Mouse (Mus musculus) intestine, embryonic 14.5 days (tissue): ENCODE measurements around the gene Sema6d. TPM values are rescaled to one million over a fixed set of nuclear protein-coding genes. Genes with fewer than 3 reads are reported as not detected.

Experiments
- ATAC-seq: fragments of 200-750 bp; cut with Nextera tagmentation; replicated peaks from 2 replicates; pipeline ENCODE4 v1.8.0; 2017; ENCODE audit warnings: low read depth, moderate number of reproducible peaks, moderate TSS enrichment, moderate library complexity; ENCODE audit not compliant: low FRiP score, low TSS enrichment
- DNase-seq: peaks from one replicate; pipeline ENCODE4 v3.0.0-alpha.2; 2018; ENCODE audit warnings: low spot score
- H3K27ac ChIP-seq: fragments of 300-500 bp; sonication (generic); 2 replicates; pipeline ENCODE4 v1.5.1; 2014; ENCODE audit warnings: low read depth, mild to moderate bottlenecking, control low read depth
- H3K27me3 ChIP-seq: fragments of 300-500 bp; sonication (generic); replicated peaks from 2 replicates; pipeline ENCODE4 v1.6.1; 2014; ENCODE audit warnings: low read length, control low read depth; ENCODE audit not compliant: control insufficient read depth, insufficient read depth
- H3K36me3 ChIP-seq: fragments of 300-500 bp; sonication (generic); 2 replicates; pipeline ENCODE4 v1.6.1; 2014; ENCODE audit warnings: low read length, control low read depth; ENCODE audit not compliant: control insufficient read depth, insufficient read depth
- H3K4me1 ChIP-seq: fragments of 300-500 bp; sonication (generic); replicated peaks from 2 replicates; pipeline ENCODE4 v1.6.1; 2014; ENCODE audit warnings: low read length, control low read depth, mixed read lengths; ENCODE audit not compliant: control insufficient read depth, insufficient read depth
- H3K4me2 ChIP-seq: fragments of 300-500 bp; sonication (generic); 2 replicates; pipeline ENCODE4 v1.6.1; 2014; ENCODE audit warnings: low read length
- H3K4me3 ChIP-seq: fragments of 300-500 bp; sonication (generic); 2 replicates; pipeline ENCODE4 v1.5.1; 2014; ENCODE audit warnings: low read depth, low read length, control low read depth, mixed read lengths
- H3K9ac ChIP-seq: fragments of 300-500 bp; sonication (generic); 2 replicates; pipeline ENCODE4 v1.6.1; 2014; ENCODE audit warnings: mild to moderate bottlenecking, low read length
- H3K9me3 ChIP-seq: fragments of 300-500 bp; sonication (generic); 2 replicates; pipeline ENCODE4 v1.6.1; 2016; ENCODE audit warnings: low read length, control low read depth; ENCODE audit not compliant: control insufficient read depth
- WGBS: fragments of 180-500 bp; shearing (Covaris S2); extraction: QIAGEN DNeasy Blood & Tissue Kit; methylation state at CpG from one replicate; pipeline ENCODE4 v1.1.7; 2014; 5-methylcytosine and 5-hydroxymethylcytosine counted together
- polyA plus RNA-seq: library from polyadenylated mRNA; unstranded; fragments of >200 nt; fragmentation: Nextera tagmentation; extraction: Ambion mirVana; gene quantifications from 2 replicates; pipeline ENCODE4 v1.2.1, GENCODE M21; 2014

Gene Sema6d
- polyA plus RNA-seq, 1 experiment from 2014 or later = 17.7 TPM

GRCm38 (mm10) chr2:124291145-124291544, 201.4 kb downstream of the Sema6d start:
- ATAC-seq (no peak), DNase-seq (no peak)
- 93% methylated on average over 3 of the region's 3 CpGs for WGBS

GRCm38 (mm10) chr2:124293601-124294000, 203.8 kb downstream of the Sema6d start:
- no peak for DNase-seq
- H3K9me3 ChIP-seq = no peaks in the 10 kb centered on the region
- 91% methylated on average over 2 of the region's 2 CpGs for WGBS
- H3K4me3 ChIP-seq = no peak overlapping the region
- no peaks in the 10 kb centered on the region for H3K4me1 ChIP-seq
- no peak overlapping the region for H3K9ac ChIP-seq
- no peak overlapping the region for H3K27ac ChIP-seq
- no peak for ATAC-seq
- H3K27me3 ChIP-seq = no peaks in the 10 kb centered on the region
- no peaks in the 10 kb centered on the region for H3K36me3 ChIP-seq
- H3K4me2 ChIP-seq = no peak overlapping the region

More at GRCm38 (mm10) chr2:124291145-124291544, 201.4 kb downstream of the Sema6d start:
- H3K27me3 ChIP-seq = no peaks in the 10 kb centered on the region
- H3K4me2 ChIP-seq = no peak overlapping the region
- no peaks in the 10 kb centered on the region for H3K9me3 ChIP-seq
- H3K27ac ChIP-seq = no peak overlapping the region
- no peak overlapping the region for H3K9ac ChIP-seq
- H3K4me3 ChIP-seq = no peak overlapping the region
- no peaks in the 10 kb centered on the region for H3K4me1 ChIP-seq
- H3K36me3 ChIP-seq = no peaks in the 10 kb centered on the region

- H3K4me1 ChIP-seq = no peaks in the 10 kb centered on the region
- WGBS = 63% methylated on average over 5 of the region's 5 CpGs
- ATAC-seq (no peak), DNase-seq (no peak)
- no peak overlapping the region for H3K4me3 ChIP-seq
- no peak overlapping the region for H3K27ac ChIP-seq
- no peak overlapping the region for H3K4me2 ChIP-seq
- H3K9me3 ChIP-seq = no peaks in the 10 kb centered on the region
- H3K9ac ChIP-seq = no peak overlapping the region
- H3K27me3 ChIP-seq = no peaks in the 10 kb centered on the region
- H3K36me3 ChIP-seq = no peaks in the 10 kb centered on the region
Measured at GRCm38 (mm10) chr2:124298351-124298750, 208.6 kb downstream of the Sema6d start.

DNA sequence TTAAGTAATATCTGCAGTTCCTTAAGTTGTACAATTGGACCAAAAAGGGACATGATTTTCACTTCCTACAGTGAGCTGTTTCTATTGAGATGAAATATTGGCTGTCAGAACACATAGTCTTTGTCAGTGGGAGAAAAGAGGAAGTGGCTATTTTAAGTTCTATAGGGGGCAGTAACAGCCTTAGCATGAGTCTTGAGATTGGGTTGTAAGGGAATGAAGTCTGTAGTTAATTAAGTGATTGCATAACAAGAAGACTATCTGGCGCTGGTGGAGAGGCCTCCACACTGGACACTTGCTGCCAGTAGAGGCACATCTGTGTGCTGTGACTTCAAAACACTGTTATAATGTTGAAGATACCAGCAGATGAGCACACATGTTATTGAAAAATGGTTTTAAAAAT, 209.1 kb downstream of the Sema6d start:
- Histone ChIP-seq H3K9ac (no peak overlapping the region), H3K27ac (no peak overlapping the region), H3K4me3 (no peak overlapping the region), H3K4me1 (no peaks in the 10 kb centered on the region), H3K4me2 (no peak overlapping the region), H3K27me3 (no peaks in the 10 kb centered on the region), H3K36me3 (no peaks in the 10 kb centered on the region), H3K9me3 (no peaks in the 10 kb centered on the region)
- DNase-seq = no peak
- 50% methylated on average over 1 of the region's 1 CpGs for WGBS
- ATAC-seq = no peak

DNA sequence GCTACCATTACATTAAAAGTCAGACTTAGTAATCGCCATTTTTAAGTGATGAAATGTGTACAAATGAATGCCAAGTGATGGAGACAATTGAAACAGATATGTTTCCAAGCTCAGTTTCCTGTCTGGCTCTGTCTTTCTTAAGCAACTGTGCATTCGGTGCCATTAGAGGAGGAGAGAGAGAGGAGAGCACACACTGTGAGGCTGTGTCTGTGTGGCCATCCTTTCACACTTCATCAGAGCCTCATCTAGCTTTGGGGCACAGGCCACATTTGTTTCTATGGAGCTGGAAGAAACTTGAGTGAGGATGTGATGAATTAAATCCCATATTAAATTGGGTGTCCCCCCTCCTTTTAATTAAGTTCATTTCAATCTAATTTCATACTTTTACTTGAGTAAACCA, 218.8 kb downstream of the Sema6d start:
- Histone ChIP-seq H3K9ac (no peak overlapping the region), H3K4me3 (no peak overlapping the region), H3K36me3 (no peaks in the 10 kb centered on the region), H3K9me3 (no peaks in the 10 kb centered on the region), H3K4me1 (no peaks in the 10 kb centered on the region), H3K4me2 (no peak overlapping the region), H3K27ac (no peak overlapping the region), H3K27me3 (no peaks in the 10 kb centered on the region)
- no peak for DNase-seq
- 62% methylated on average over 2 of the region's 2 CpGs for WGBS
- no peak for ATAC-seq

DNA sequence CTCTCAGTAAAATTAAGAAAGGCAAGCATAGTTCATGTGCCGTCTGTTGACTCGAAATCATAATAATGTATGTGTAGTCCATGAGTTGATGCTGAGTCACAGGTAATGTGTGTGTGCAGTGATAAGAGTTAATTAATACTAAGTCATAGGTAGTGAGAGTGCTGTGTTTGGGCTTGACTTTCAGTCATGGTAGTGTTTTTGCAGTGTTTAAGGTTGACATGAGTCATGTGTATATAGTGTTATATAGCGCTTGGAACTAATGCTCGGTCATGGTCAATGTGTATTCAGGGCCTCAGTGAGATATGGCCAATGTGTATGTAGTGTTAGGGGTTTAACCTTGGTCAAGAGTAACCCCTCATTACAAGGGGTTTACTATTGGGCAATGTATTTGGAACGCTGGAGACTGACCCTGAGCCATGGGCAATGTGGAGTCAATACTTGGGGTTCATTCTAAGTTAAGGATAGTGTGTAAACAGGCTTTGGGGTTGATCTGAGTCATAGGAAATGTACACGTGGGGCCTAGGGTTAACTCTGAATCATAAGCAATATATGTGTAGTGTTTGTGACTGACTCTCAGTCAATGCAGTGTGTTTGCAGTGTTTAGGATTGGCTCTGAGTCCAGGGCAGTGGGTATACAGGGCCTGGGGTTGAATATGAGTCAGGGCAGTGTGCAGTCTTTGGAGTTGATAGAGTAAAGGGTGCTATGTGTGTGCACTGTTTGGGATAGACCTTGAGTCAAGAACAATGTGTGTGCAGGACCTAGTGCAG, 219.8 kb downstream of the Sema6d start:
- no peak overlapping the region for H3K4me3 ChIP-seq
- H3K4me2 ChIP-seq = no peak overlapping the region
- H3K27me3 ChIP-seq = no peaks in the 10 kb centered on the region
- H3K36me3 ChIP-seq = no peaks in the 10 kb centered on the region
- no peaks in the 10 kb centered on the region for H3K9me3 ChIP-seq
- no peak overlapping the region for H3K27ac ChIP-seq
- no peak overlapping the region for H3K9ac ChIP-seq
- no peak for DNase-seq
- no peak for ATAC-seq
- H3K4me1 ChIP-seq = no peaks in the 10 kb centered on the region
- 93% methylated on average over 6 of the region's 6 CpGs for WGBS

DNA sequence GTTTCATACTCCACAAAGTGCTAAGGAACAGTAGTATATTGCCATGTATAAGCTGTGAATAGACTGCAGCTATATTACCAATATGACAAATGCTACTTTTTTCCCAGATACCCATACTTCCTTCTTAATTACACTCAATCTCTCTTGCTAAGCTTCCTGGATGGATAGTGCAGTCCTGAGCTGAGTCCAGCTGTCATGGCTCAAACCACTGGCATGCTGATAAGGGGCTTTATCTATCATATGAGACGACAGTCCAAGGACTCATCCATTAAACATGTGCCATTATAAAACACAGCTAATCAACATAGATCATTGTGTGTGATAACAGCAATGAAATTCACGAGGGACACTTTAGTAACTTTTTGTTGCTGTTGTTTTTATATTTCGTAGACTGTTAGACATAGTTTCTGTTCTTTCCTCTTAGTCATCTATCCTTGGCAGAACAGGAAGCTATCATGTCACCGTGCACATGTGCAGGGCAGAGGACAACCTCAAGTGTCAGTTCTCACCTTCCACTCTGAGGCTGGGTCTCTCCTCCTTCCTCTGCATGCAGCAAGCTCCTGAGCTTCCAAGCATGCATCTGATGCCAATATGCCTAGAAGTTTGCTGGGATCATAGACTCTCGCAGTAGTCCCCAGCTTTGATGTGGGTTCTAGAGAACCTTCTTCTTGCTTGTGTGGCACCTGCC, 232.9 kb downstream of the Sema6d start:
- no peak overlapping the region for H3K9ac ChIP-seq
- H3K4me1 ChIP-seq = no peaks in the 10 kb centered on the region
- H3K36me3 ChIP-seq = no peaks in the 10 kb centered on the region
- no peak overlapping the region for H3K4me2 ChIP-seq
- H3K27ac ChIP-seq = no peak overlapping the region
- no peaks in the 10 kb centered on the region for H3K9me3 ChIP-seq
- no peak overlapping the region for H3K4me3 ChIP-seq
- DNase-seq = no peak
- 67% methylated on average over 5 of the region's 5 CpGs for WGBS
- no peak for ATAC-seq
- no peaks in the 10 kb centered on the region for H3K27me3 ChIP-seq

- Histone ChIP-seq H3K4me3 (no peak overlapping the region), H3K36me3 (no peaks in the 10 kb centered on the region), H3K9me3 (no peaks in the 10 kb centered on the region), H3K4me1 (no peaks in the 10 kb centered on the region), H3K4me2 (no peak overlapping the region), H3K27ac (no peak overlapping the region), H3K9ac (no peak overlapping the region), H3K27me3 (no peaks in the 10 kb centered on the region)
- whole genome bisulfite sequencing = 50% methylated on average over 6 of the region's 6 CpGs
- no peak for ATAC-seq
- no peak for DNase-seq
Measured at GRCm38 (mm10) chr2:124324107-124324724, 234.4 kb downstream of the Sema6d start.
